Mouse (Mus musculus) CH12.LX (cell line): ENCODE measurements around the gene Ociad1. TPM values are rescaled to one million over a fixed set of nuclear protein-coding genes. Genes with fewer than 3 reads are reported as not detected.

Experiments used
- DNase-seq: peaks from one replicate; pipeline ENCODE4 v3.0.0-alpha.2; 2013; ENCODE audit errors: extremely low read depth
- H3K27ac ChIP-seq: 2 replicates; pipeline ENCODE4 v1.5.1; 2012; ENCODE audit warnings: low read depth, mild to moderate bottlenecking, control low read depth, moderate library complexity; ENCODE audit not compliant: insufficient read depth
- H3K27me3 ChIP-seq: replicated peaks from 2 replicates; pipeline ENCODE3; 2012; ENCODE audit warnings: inconsistent platforms
- H3K36me3 ChIP-seq, 2 experiments: replicated peaks in 1 of 2; 2 replicates each; pipeline versions ENCODE3 to v1.6.1; 2012; ENCODE audit warnings: inconsistent platforms in 1 of 2, low read length in 1 of 2, mild to moderate bottlenecking in 1 of 2, mixed read lengths in 1 of 2, moderate library complexity in 1 of 2; ENCODE audit not compliant: control insufficient read depth in 1 of 2, insufficient read depth in 1 of 2
- H3K4me1 ChIP-seq, 2 experiments: 2 replicates each; pipeline ENCODE4 v1.6.1; 2012; ENCODE audit warnings: inconsistent platforms in 1 of 2, moderate library complexity in 1 of 2; ENCODE audit not compliant: insufficient read depth in 2 of 2, control insufficient read depth in 1 of 2
- H3K4me2 ChIP-seq: 2 replicates; pipeline ENCODE4 v1.6.1; 2012; ENCODE audit warnings: low read depth, mild to moderate bottlenecking, control low read depth; ENCODE audit not compliant: poor library complexity, insufficient read depth, severe bottlenecking
- H3K4me3 ChIP-seq, 3 experiments: fragments of 150-350 bp in 1 of 3; sonication (generic) in 1 of 3; replicated peaks in 1 of 3; 2 replicates each; pipeline versions ENCODE3 to v1.5.1; 2011 to 2012; ENCODE audit warnings: low read depth in 2 of 3, low read length in 2 of 3, mild to moderate bottlenecking in 2 of 3, moderate library complexity in 2 of 3, control low read depth in 1 of 3, improper control_type of control experiment in 1 of 3, inconsistent platforms in 1 of 3, mixed read lengths in 1 of 3; ENCODE audit not compliant: poor library complexity in 1 of 3
- H3K79me2 ChIP-seq: replicated peaks from 2 replicates; pipeline ENCODE4 v1.6.1; 2012; ENCODE audit warnings: mild to moderate bottlenecking, moderate library complexity; ENCODE audit not compliant: control insufficient read depth, poor library complexity, insufficient read depth, severe bottlenecking; ENCODE audit errors: extremely low read depth
- H3K9ac ChIP-seq: 2 replicates; pipeline ENCODE4 v1.6.1; 2012; ENCODE audit warnings: low read depth, mild to moderate bottlenecking, control low read depth, moderate library complexity; ENCODE audit not compliant: insufficient read depth
- H3K9me3 ChIP-seq: replicated peaks from 2 replicates; pipeline ENCODE3; 2012; ENCODE audit warnings: low read length, inconsistent platforms, mixed read lengths
- BHLHE40 ChIP-seq: IDR thresholded peaks from 2 replicates; pipeline ENCODE4 v1.6.1; 2011; ENCODE audit warnings: mild to moderate bottlenecking, low read depth, low read length, improper control_type of control experiment
- CHD1 ChIP-seq: IDR thresholded peaks from 2 replicates; pipeline ENCODE4 v1.6.1; 2012; ENCODE audit warnings: low read depth, low read length, improper control_type of control experiment, inconsistent platforms
- CTCF ChIP-seq, 2 experiments: IDR thresholded peaks in 1 of 2; conservative IDR thresholded peaks in 1 of 2; 2 replicates each; pipeline ENCODE4 v1.5.1; 2011 to 2012; ENCODE audit warnings: low read depth in 2 of 2, low read length in 2 of 2, improper control_type of control experiment in 1 of 2, inconsistent platforms in 1 of 2, mild to moderate bottlenecking in 1 of 2, moderate library complexity in 1 of 2
- E2F4 ChIP-seq: IDR thresholded peaks from 2 replicates; pipeline ENCODE4 v1.6.1; 2011; ENCODE audit warnings: low read depth, low read length, improper control_type of control experiment; ENCODE audit not compliant: insufficient replicate concordance
- ELF1 ChIP-seq: IDR thresholded peaks from 2 replicates; pipeline ENCODE4 v1.6.1; 2014; ENCODE audit warnings: low read depth, mild to moderate bottlenecking, inconsistent platforms, low read length, improper control_type of control experiment
- ETS1 ChIP-seq: conservative IDR thresholded peaks from 2 replicates; pipeline ENCODE4 v1.6.1; 2012; ENCODE audit warnings: low read depth, mild to moderate bottlenecking, inconsistent platforms, low read length, improper control_type of control experiment, moderate library complexity
- GABPA ChIP-seq: IDR thresholded peaks from 2 replicates; pipeline ENCODE4 v1.6.1; 2012; ENCODE audit warnings: low read depth, low read length, improper control_type of control experiment, inconsistent platforms; ENCODE audit not compliant: insufficient replicate concordance
- HCFC1 ChIP-seq: IDR thresholded peaks from 2 replicates; pipeline ENCODE4 v1.6.1; 2012; ENCODE audit warnings: low read depth, mild to moderate bottlenecking, inconsistent platforms, low read length, improper control_type of control experiment
- MAX ChIP-seq: IDR thresholded peaks from 2 replicates; pipeline ENCODE4 v1.6.1; 2011; ENCODE audit warnings: low read length, improper control_type of control experiment
- MAZ ChIP-seq: IDR thresholded peaks from 2 replicates; pipeline ENCODE4 v1.6.1; 2012; ENCODE audit warnings: low read depth, mild to moderate bottlenecking, inconsistent platforms, low read length, improper control_type of control experiment, moderate library complexity
- MXI1 ChIP-seq: IDR thresholded peaks from 2 replicates; pipeline ENCODE4 v1.6.1; 2011; ENCODE audit warnings: mild to moderate bottlenecking, low read depth, low read length, improper control_type of control experiment
- MYC ChIP-seq: IDR thresholded peaks from 2 replicates; pipeline ENCODE4 v1.6.1; 2011; ENCODE audit warnings: low read depth, mild to moderate bottlenecking, improper control_type of control experiment, low read length
- NELFE ChIP-seq: IDR thresholded peaks from 2 replicates; pipeline ENCODE4 v1.6.1; 2011; ENCODE audit warnings: low read depth, low read length, improper control_type of control experiment
- NRF1 ChIP-seq: IDR thresholded peaks from 2 replicates; pipeline ENCODE4 v1.6.1; 2014; ENCODE audit warnings: low read depth, mild to moderate bottlenecking, inconsistent platforms, low read length, improper control_type of control experiment, moderate library complexity
- PAX5 ChIP-seq: IDR thresholded peaks from 2 replicates; pipeline ENCODE4 v1.6.1; 2012; ENCODE audit warnings: low read length, inconsistent platforms, mixed read lengths
- POLR2AphosphoS2 ChIP-seq: IDR thresholded peaks from 2 replicates; pipeline ENCODE4 v1.6.1; 2011; ENCODE audit warnings: low read depth, low read length, improper control_type of control experiment
- SIN3A ChIP-seq: IDR thresholded peaks from 2 replicates; pipeline ENCODE4 v1.6.1; 2012; ENCODE audit warnings: low read length, improper control_type of control experiment, inconsistent platforms
- SMC3 ChIP-seq: IDR thresholded peaks from 2 replicates; pipeline ENCODE4 v1.6.1; 2011; ENCODE audit warnings: low read depth, low read length, improper control_type of control experiment
- TBP ChIP-seq: conservative IDR thresholded peaks from 2 replicates; pipeline ENCODE4 v1.6.1; 2011; ENCODE audit warnings: low read depth, low read length, improper control_type of control experiment
- TCF12 ChIP-seq: IDR thresholded peaks from 2 replicates; pipeline ENCODE4 v1.6.1; 2014; ENCODE audit warnings: low read depth, mild to moderate bottlenecking, inconsistent platforms, low read length, improper control_type of control experiment
- UBTF ChIP-seq: IDR thresholded peaks from 2 replicates; pipeline ENCODE4 v1.6.1; 2012; ENCODE audit warnings: low read depth, mild to moderate bottlenecking, inconsistent platforms, low read length, improper control_type of control experiment, moderate library complexity
- USF1 ChIP-seq: IDR thresholded peaks from 2 replicates; pipeline ENCODE4 v1.6.1; 2014; ENCODE audit warnings: low read depth, mild to moderate bottlenecking, inconsistent platforms, low read length, improper control_type of control experiment
- USF2 ChIP-seq: conservative IDR thresholded peaks from 2 replicates; pipeline ENCODE4 v1.6.1; 2011; ENCODE audit warnings: low read depth, low read length, improper control_type of control experiment
- ZC3H11A ChIP-seq: IDR thresholded peaks from 2 replicates; pipeline ENCODE4 v1.6.1; 2012; ENCODE audit warnings: low read depth, mild to moderate bottlenecking, inconsistent platforms, low read length, improper control_type of control experiment
- ZKSCAN1 ChIP-seq: IDR thresholded peaks from 2 replicates; pipeline ENCODE4 v1.6.1; 2012; ENCODE audit warnings: low read depth, inconsistent platforms, low read length, improper control_type of control experiment, borderline replicate concordance
- dilution Hi-C: fragments of 300-500 bp; cut with MboI; formaldehyde crosslinking; loops from 2 replicates; pipeline ENCODE4 v1.14.3; 2020; ENCODE audit warnings: low sequenced_read_pairs; ENCODE audit not compliant: extremely low pct_unique_long_range_greater_than_20kb, extremely low pct_ligation_motif_present
- in situ Hi-C: fragments of 300-500 bp; cut with MboI; formaldehyde crosslinking; loops from 3 replicates; pipeline ENCODE4 v1.14.3; 2019; ENCODE audit warnings: low sequenced_read_pairs, low pct_ligation_motif_present, low pct_unique_long_range_greater_than_20kb, mixed read lengths
- polyA plus RNA-seq: library from polyadenylated mRNA; unstranded; fragments of >175 nt; gene quantifications from 2 replicates; pipeline ENCODE4 v1.2.1, GENCODE M21; 2012; ENCODE audit warnings: low read depth; ENCODE audit not compliant: insufficient read length
- total RNA-seq, 2 experiments: library from RNA; depleted of rRNA; stranded (reverse); fragments of 300-350 nt in 1 of 2; fragments of >200 nt in 1 of 2; gene quantifications; 2 replicates each; pipeline ENCODE4 v1.2.3; 2012 to 2014

Gene Ociad1
- total and polyA plus RNA-seq, 3 experiments = 153 to 329 (median 292) TPM

DNA sequence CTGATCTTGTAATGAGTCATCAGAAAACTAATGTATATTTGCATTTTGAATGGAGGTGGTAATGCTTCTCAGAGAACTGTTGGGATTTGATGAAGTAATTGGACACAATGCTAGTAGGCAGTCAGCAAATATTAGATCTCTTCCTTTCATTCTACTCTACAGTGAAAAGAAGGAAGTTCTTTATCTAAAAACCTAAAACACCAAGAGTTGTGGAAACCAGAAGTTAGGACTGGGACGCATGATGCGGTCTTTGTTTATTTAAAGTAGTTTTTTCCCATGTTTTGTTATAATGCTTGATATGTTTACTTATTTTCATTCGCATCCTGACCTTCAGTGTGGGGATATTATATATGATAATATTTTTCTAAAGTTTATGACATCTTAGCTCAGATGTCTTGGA lies 14.7 kb downstream of the Ociad1 start:
- DNase-seq = no peak
- peaks cover 33% of the 10 kb centered on the region for H3K79me2 ChIP-seq
- peaks cover 55 to 90% of the 10 kb centered on the region in 2 experiments for H3K36me3 ChIP-seq
- H3K4me3 ChIP-seq = no peak overlapping the region
- in situ Hi-C loops = no loop called here
- no peak overlapping the region for H3K4me2 ChIP-seq
- no peaks in the 10 kb centered on the region for H3K9me3 ChIP-seq
- H3K27ac ChIP-seq = no peak overlapping the region
- TF ChIP-seq MAX (no peak), TCF12 (no peak), UBTF (no peak), E2F4 (no peak), MAZ (no peak), USF1 (no peak), NELFE (no peak), PAX5 (no peak), GABPA (no peak), BHLHE40 (no peak), ELF1 (no peak)
- H3K9ac ChIP-seq = no peak overlapping the region
- dilution Hi-C loops = no loop called here
- no peaks in the 10 kb centered on the region for H3K27me3 ChIP-seq
- H3K4me1 ChIP-seq = peaks cover 10 to 24% of the 10 kb centered on the region in 2 experiments

DNA sequence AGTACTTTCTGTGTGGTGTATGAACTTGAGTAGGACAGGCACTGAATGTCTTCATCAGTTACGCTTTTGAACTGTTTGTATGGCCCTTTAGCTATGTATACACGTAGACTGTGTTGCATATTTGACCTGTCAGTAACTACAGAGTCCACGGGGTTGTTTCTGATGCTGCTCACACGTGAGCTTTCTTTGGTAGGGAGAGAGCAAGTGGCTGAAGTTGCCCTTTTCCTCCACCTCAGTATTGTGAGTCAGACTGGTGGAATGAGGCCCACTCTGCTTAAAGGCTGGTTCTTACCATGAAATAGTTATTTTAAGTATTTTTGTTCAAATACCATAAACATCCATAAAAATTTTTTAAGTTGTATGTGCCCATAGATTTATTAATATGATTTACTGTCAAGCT lies 16.9 kb downstream of the Ociad1 start:
- Histone ChIP-seq H3K4me1 (peaks cover 10 to 34% of the 10 kb centered on the region in 2 experiments), H3K4me2 (no peak overlapping the region), H3K36me3 (peaks cover 62 to 92% of the 10 kb centered on the region in 2 experiments)
- no peak for DNase-seq
- TF ChIP-seq MXI1 = no peak
- TF ChIP-seq MAZ = no peak
- no peak for TF ChIP-seq NRF1
- no peak for TF ChIP-seq USF1
- no peak for TF ChIP-seq POLR2AphosphoS2
- no peak for TF ChIP-seq CHD1
- TF ChIP-seq MYC = no peak
- TF ChIP-seq TBP = no peak
- TF ChIP-seq SIN3A = no peak
- TF ChIP-seq ZC3H11A = no peak
- no peak for TF ChIP-seq ZKSCAN1
- no peak for TF ChIP-seq UBTF
- TF ChIP-seq USF2 = no peak
- no peak for TF ChIP-seq SMC3
- no peak for TF ChIP-seq CTCF (conservative IDR thresholded peaks at IDR 0.05 in 1 of 2, IDR thresholded peaks at IDR 0.05 in 1 of 2; ENCODE audit: low read depth in 2 of 2, low read length in 2 of 2)
- no peak for TF ChIP-seq ETS1
- TF ChIP-seq HCFC1 = no peak
- TF ChIP-seq, all 38 proteins: peak for 0
- no peaks in the 10 kb centered on the region for H3K27me3 ChIP-seq
- peaks cover 24% of the 10 kb centered on the region for H3K79me2 ChIP-seq
- no peak overlapping the region; the same call in 1 of the 2 replicates for H3K9ac ChIP-seq
- dilution Hi-C loops = no loop called here
- in situ Hi-C loops = no loop called here
- H3K27ac ChIP-seq = peak overlapping the region; percentile 76
- H3K4me3 ChIP-seq = no peak overlapping the region
- H3K9me3 ChIP-seq = no peaks in the 10 kb centered on the region
